Mouse (Mus musculus): ENCODE measurements around the gene Cnksr3. TPM values are rescaled to one million over a fixed set of nuclear protein-coding genes. Genes with fewer than 3 reads are reported as not detected.
A peak's percentile ranks its signal among the peaks of the same experiment; 100 is the strongest.

Cnksr3 gene
- polyA plus RNA-seq, 1 experiment from 2014 or later = 13.4 TPM

DNA sequence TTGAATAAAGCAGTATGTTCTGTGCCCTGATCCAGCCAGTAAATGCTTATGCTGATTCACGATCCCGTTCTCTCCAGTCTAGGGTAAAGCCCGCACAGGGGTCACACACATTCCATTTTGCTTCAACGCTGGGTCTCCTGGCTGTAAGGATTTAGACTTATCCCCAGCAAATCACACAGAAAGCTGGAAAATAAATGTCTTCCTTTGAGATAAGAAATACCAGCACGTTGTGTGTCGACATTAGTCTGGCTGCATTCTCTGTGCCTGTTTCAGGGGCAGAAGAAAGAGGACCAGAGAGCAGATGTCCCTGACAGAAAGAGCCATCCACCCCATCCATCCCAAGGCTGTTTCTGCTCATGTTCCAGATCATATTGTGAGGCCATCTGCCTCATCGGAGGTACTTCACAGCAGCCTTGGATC lies 134.6 kb downstream of the Cnksr3 start:
- H3K4me2 ChIP-seq (ENCODE audit: low read depth, low read length) = no peak overlapping the region
- H3K9me3 ChIP-seq (ENCODE audit: control insufficient read depth, low read length) = no peaks in the 10 kb centered on the region
- H3K36me3 ChIP-seq (ENCODE audit: control insufficient read depth, insufficient read depth, low read length) = no peaks in the 10 kb centered on the region
- H3K4me3 ChIP-seq (ENCODE audit: low read length) = no peak overlapping the region
- WGBS = 44% methylated on average over 7 of the region's 7 CpGs
- no peak overlapping the region for H3K9ac ChIP-seq (ENCODE audit: low read depth, low read length)
- no peak for ATAC-seq
- no peak overlapping the region for H3K27ac ChIP-seq (ENCODE audit: low read length)
- H3K4me1 ChIP-seq (ENCODE audit: control insufficient read depth, insufficient read depth, low read length) = peaks cover 3% of the 10 kb centered on the region; the same call in 1 of the 2 replicates
- no peaks in the 10 kb centered on the region for H3K27me3 ChIP-seq (replicated peaks; ENCODE audit: control insufficient read depth, insufficient read depth, low read length)

DNA sequence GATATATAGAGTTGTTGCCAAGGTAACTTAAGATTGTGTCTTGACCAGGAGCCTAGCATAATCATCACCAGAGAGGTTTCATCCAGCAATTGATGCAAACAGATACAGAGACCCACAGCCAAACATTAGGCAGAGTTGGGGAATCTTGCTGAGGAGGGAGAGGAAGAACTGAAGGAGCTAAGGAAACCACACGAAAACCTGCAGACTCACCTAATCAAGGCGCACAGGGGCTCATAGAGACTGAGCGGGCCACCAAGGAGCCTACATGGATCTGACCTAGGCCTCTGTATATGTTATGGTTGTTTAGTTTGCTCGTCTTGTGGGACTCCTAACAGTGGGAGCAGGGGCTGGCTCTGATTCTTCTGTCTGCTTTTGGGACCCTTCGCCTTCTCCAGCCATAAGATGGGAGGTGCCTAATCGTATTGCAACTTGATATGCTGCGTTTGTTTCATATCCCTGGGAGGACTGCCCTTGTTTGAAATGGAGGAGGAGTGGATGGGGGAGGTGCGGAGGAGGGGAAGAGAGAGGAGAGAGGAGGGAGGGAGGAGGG lies 135.3 kb downstream of the Cnksr3 start:
- Histone ChIP-seq H3K4me1 (ENCODE audit: control insufficient read depth, insufficient read depth, low read length) (peaks cover 3% of the 10 kb centered on the region; the same call in 1 of the 2 replicates), H3K9me3 (ENCODE audit: control insufficient read depth, low read length) (no peaks in the 10 kb centered on the region), H3K4me3 (ENCODE audit: low read length) (no peak overlapping the region), H3K9ac (ENCODE audit: low read depth, low read length) (0 out of 2 replicates have a peak overlapping the region, but pooled peaks have one; percentile 33), H3K27ac (ENCODE audit: low read length) (peak overlapping the region; percentile 61), H3K27me3 (replicated peaks; ENCODE audit: control insufficient read depth, insufficient read depth, low read length) (no peaks in the 10 kb centered on the region), H3K4me2 (ENCODE audit: low read depth, low read length) (peak overlapping the region; percentile 32), H3K36me3 (ENCODE audit: control insufficient read depth, insufficient read depth, low read length) (no peaks in the 10 kb centered on the region)
- WGBS = 43% methylated on average over 7 of the region's 8 CpGs
- peak; percentile 54; the same call in 1 of the 2 replicates for ATAC-seq

DNA sequence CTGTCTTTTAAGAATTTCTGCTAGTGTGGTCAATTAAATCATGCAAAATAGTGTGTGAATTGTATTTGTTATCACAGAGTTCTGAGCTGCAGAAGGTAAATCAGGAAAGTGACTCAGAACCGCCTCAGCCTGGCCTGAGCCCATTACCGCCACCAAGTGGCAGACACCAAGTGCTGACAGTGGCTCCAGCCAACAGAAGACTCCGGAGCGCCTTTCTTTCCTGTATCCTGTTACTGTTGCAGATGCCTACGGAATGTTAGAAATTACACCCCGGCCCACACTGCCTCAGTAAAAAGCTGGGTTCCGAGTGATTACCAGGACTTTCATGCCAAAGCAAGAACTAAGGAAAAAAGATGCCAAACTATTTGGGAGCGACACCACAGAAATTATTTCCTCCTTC lies 135.8 kb downstream of the Cnksr3 start:
- 9% methylated on average over 8 of the region's 8 CpGs for WGBS
- Histone ChIP-seq H3K36me3 (ENCODE audit: control insufficient read depth, insufficient read depth, low read length) (no peaks in the 10 kb centered on the region), H3K27ac (ENCODE audit: low read length) (no peak overlapping the region; the same call in 1 of the 2 replicates), H3K4me2 (ENCODE audit: low read depth, low read length) (peak overlapping the region; percentile 32), H3K9ac (ENCODE audit: low read depth, low read length) (no peak overlapping the region), H3K9me3 (ENCODE audit: control insufficient read depth, low read length) (no peaks in the 10 kb centered on the region), H3K4me1 (ENCODE audit: control insufficient read depth, insufficient read depth, low read length) (peaks cover 3% of the 10 kb centered on the region; the same call in 1 of the 2 replicates), H3K27me3 (replicated peaks; ENCODE audit: control insufficient read depth, insufficient read depth, low read length) (no peaks in the 10 kb centered on the region), H3K4me3 (ENCODE audit: low read length) (no peak overlapping the region)
- ATAC-seq = peak; percentile 69

DNA sequence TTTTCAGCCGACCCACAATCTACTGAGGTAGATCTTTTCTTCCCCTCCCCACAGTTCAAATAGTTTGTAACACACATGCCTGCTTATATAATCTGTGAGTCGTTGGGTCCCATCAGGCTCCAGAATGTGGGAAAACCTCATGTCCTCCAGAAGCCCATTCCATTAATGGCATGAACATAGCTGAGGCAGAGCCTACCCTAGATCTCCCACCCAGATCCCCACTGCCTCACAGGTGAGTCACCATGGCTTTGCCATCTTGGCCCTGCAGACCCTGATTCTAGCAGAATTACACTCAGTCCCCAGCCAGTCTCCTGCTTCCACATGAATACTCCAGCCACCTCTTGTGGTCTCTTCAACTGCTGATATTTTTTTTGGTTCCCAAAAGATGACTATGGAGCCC lies 136.4 kb downstream of the Cnksr3 start:
- Histone ChIP-seq H3K4me1 (ENCODE audit: control insufficient read depth, insufficient read depth, low read length) (peaks cover 3% of the 10 kb centered on the region; the same call in 1 of the 2 replicates), H3K27ac (ENCODE audit: low read length) (no peak overlapping the region), H3K9me3 (ENCODE audit: control insufficient read depth, low read length) (no peaks in the 10 kb centered on the region), H3K36me3 (ENCODE audit: control insufficient read depth, insufficient read depth, low read length) (no peaks in the 10 kb centered on the region), H3K27me3 (replicated peaks; ENCODE audit: control insufficient read depth, insufficient read depth, low read length) (no peaks in the 10 kb centered on the region), H3K9ac (ENCODE audit: low read depth, low read length) (no peak overlapping the region), H3K4me2 (ENCODE audit: low read depth, low read length) (no peak overlapping the region), H3K4me3 (ENCODE audit: low read length) (no peak overlapping the region)
- 89% methylated on average over 2 of the region's 2 CpGs for WGBS
- no peak for ATAC-seq

DNA sequence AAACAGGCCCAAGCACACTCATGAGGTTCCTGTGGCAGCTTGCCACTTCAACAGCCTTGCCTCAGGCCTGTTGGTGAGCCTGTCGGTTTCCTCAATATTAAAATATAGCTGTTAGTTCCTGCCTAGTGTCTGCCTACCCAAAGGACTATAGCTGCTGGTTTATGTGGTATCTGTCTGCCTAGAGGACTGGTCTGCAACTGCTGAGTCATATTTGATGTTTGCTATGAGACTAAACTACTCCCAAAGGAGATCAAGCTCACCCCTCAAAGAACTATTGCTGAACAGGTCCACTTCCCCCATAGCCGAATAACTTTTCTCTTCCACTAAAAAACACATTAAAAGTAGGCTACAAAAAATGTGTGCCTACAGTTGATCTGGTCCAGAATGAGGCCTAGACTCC lies 137.8 kb downstream of the Cnksr3 start:
- 84% methylated on average over 2 of the region's 2 CpGs for WGBS
- Histone ChIP-seq H3K9ac (ENCODE audit: low read depth, low read length) (no peak overlapping the region), H3K36me3 (ENCODE audit: control insufficient read depth, insufficient read depth, low read length) (no peaks in the 10 kb centered on the region), H3K9me3 (ENCODE audit: control insufficient read depth, low read length) (no peaks in the 10 kb centered on the region), H3K27me3 (replicated peaks; ENCODE audit: control insufficient read depth, insufficient read depth, low read length) (no peaks in the 10 kb centered on the region), H3K4me2 (ENCODE audit: low read depth, low read length) (no peak overlapping the region), H3K4me1 (ENCODE audit: control insufficient read depth, insufficient read depth, low read length) (peaks cover 3% of the 10 kb centered on the region; the same call in 1 of the 2 replicates), H3K27ac (ENCODE audit: low read length) (no peak overlapping the region), H3K4me3 (ENCODE audit: low read length) (no peak overlapping the region)
- no peak for ATAC-seq

DNA sequence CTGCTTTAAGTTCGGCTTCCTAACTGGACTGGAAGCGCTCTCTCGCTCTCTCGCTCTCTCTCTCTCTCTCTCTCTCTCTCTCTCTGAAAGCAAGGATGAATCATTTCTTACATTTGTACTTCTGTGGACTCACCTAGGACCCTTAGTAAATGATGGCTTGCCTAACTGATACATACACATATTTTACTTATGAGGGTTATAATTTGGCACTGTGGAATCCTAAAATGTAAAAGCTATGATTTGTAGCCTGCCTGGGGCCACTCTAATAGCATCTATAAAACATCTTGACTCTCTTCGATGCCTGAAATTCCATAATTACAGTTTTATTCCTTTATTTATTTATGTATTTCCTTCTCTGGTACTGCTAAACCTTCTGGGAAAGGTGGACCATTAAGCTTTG lies 141.1 kb downstream of the Cnksr3 start:
- no peaks in the 10 kb centered on the region for H3K36me3 ChIP-seq (ENCODE audit: control insufficient read depth, insufficient read depth, low read length)
- ATAC-seq = no peak
- 62% methylated on average over 5 of the region's 5 CpGs for WGBS
- H3K4me3 ChIP-seq (ENCODE audit: low read length) = no peak overlapping the region
- no peaks in the 10 kb centered on the region for H3K9me3 ChIP-seq (ENCODE audit: control insufficient read depth, low read length)
- H3K9ac ChIP-seq (ENCODE audit: low read depth, low read length) = no peak overlapping the region
- no peaks in the 10 kb centered on the region for H3K4me1 ChIP-seq (ENCODE audit: control insufficient read depth, insufficient read depth, low read length)
- H3K27ac ChIP-seq (ENCODE audit: low read length) = no peak overlapping the region
- no peaks in the 10 kb centered on the region for H3K27me3 ChIP-seq (replicated peaks; ENCODE audit: control insufficient read depth, insufficient read depth, low read length)
- no peak overlapping the region for H3K4me2 ChIP-seq (ENCODE audit: low read depth, low read length)

DNA sequence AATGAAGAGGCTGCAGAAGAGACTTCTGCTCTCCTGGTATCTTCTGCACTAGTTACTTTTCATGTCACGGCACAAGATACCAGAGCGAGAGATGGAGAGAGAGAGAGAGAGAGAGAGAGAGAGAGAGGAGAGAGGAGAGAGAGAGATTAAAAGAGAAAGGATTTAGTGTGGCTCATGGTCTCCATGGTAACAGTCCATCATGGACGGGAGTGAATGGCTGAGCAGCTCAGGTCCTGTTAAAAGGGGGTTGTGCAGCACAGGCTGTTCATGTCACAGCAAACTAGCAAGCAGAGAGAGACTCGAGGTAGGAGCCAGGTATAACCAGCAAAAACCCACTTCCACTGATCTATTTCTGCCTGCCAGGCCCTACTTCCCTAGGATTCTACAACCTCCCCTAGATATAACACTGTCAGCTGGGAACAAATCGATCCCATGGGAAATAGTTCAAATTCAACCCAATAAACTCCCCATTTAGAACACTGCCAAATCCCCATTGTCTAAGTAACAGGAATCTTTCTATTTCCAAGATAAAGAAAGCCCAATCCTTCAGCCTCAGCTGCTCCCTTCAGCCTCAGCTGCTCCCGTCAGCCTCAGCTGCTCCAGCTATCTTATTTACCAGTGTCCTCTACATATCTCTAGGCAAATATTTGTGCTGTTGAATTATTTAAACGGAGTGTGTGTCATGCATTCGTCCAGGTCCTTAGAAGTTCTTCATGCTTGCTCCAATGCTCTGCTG lies 141.8 kb downstream of the Cnksr3 start:
- WGBS = 59% methylated on average over 8 of the region's 8 CpGs
- no peaks in the 10 kb centered on the region for H3K36me3 ChIP-seq (ENCODE audit: control insufficient read depth, insufficient read depth, low read length)

DNA sequence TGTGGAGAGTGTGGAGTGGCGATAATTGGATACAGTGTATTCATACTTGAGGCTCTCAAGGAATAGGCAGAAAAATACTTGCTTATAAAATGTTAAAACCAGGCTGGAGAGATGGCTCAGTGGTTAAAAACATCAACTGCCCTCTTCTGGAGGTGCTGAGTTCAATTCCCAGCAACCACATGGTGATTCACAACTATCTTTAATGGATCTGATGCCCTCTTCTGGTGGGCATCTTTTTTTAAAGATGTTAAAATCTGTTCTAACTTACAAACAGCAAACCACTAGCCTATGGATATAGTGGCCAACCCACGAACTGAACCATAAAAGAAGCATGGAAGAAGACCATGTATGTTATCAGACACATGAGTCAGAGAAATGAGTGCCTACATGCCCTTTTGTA lies 142.9 kb downstream of the Cnksr3 start:
- Histone ChIP-seq H3K27ac (ENCODE audit: low read length) (no peak overlapping the region), H3K4me1 (ENCODE audit: control insufficient read depth, insufficient read depth, low read length) (no peaks in the 10 kb centered on the region), H3K9ac (ENCODE audit: low read depth, low read length) (no peak overlapping the region), H3K27me3 (replicated peaks; ENCODE audit: control insufficient read depth, insufficient read depth, low read length) (no peaks in the 10 kb centered on the region), H3K4me2 (ENCODE audit: low read depth, low read length) (no peak overlapping the region), H3K4me3 (ENCODE audit: low read length) (no peak overlapping the region), H3K36me3 (ENCODE audit: control insufficient read depth, insufficient read depth, low read length) (no peaks in the 10 kb centered on the region), H3K9me3 (ENCODE audit: control insufficient read depth, low read length) (no peaks in the 10 kb centered on the region)
- 88% methylated on average over 2 of the region's 2 CpGs for WGBS
- ATAC-seq = no peak

More for the DNA sequence above, 141.8 kb downstream of the Cnksr3 start:
- ATAC-seq = no peak
- Histone ChIP-seq H3K4me2 (ENCODE audit: low read depth, low read length) (no peak overlapping the region), H3K4me3 (ENCODE audit: low read length) (no peak overlapping the region), H3K9me3 (ENCODE audit: control insufficient read depth, low read length) (no peaks in the 10 kb centered on the region), H3K27ac (ENCODE audit: low read length) (no peak overlapping the region), H3K27me3 (replicated peaks; ENCODE audit: control insufficient read depth, insufficient read depth, low read length) (no peaks in the 10 kb centered on the region), H3K9ac (ENCODE audit: low read depth, low read length) (no peak overlapping the region), H3K4me1 (ENCODE audit: control insufficient read depth, insufficient read depth, low read length) (no peaks in the 10 kb centered on the region)
